Mouse (Mus musculus) heart, embryonic 14.5 days (tissue): ENCODE measurements around the gene Bpi. TPM values are rescaled to one million over a fixed set of nuclear protein-coding genes. Genes with fewer than 3 reads are reported as not detected.

Experiments used
- ATAC-seq: fragments of 200-750 bp; cut with Nextera tagmentation; 2 replicates; pipeline ENCODE4 v1.8.0; 2017; ENCODE audit warnings: low read depth, moderate TSS enrichment; ENCODE audit not compliant: insufficient number of reproducible peaks, insufficient read depth, low FRiP score
- H3K27ac ChIP-seq, 2 experiments: fragments of 200-500 bp in 1 of 2; fragments of 300-500 bp in 1 of 2; sonication (generic) in 1 of 2; replicated peaks in 1 of 2; 2 replicates each; pipeline ENCODE4 v1.5.1; 2012 to 2014; ENCODE audit warnings: low read depth in 2 of 2, low read length in 2 of 2, control low read depth in 1 of 2, mild to moderate bottlenecking in 1 of 2, mixed read lengths in 1 of 2; ENCODE audit not compliant: control insufficient read depth in 1 of 2, insufficient read depth in 1 of 2
- H3K27me3 ChIP-seq: fragments of 300-500 bp; sonication (generic); 2 replicates; pipeline ENCODE4 v1.6.1; 2014; ENCODE audit warnings: mild to moderate bottlenecking, low read length, control low read depth; ENCODE audit not compliant: control insufficient read depth, insufficient read depth
- H3K36me3 ChIP-seq: fragments of 300-500 bp; sonication (generic); 2 replicates; pipeline ENCODE4 v1.6.1; 2014; ENCODE audit warnings: mild to moderate bottlenecking, control low read depth, low read length, mixed read lengths; ENCODE audit not compliant: control insufficient read depth, insufficient read depth
- H3K4me1 ChIP-seq, 2 experiments: fragments of 200-500 bp in 1 of 2; fragments of 300-500 bp in 1 of 2; sonication (generic) in 1 of 2; 2 replicates each; pipeline ENCODE4 v1.6.1; 2012 to 2014; ENCODE audit warnings: low read length in 2 of 2, control low read depth in 1 of 2, mixed read lengths in 1 of 2; ENCODE audit not compliant: control insufficient read depth in 2 of 2, insufficient read depth in 2 of 2
- H3K4me2 ChIP-seq: fragments of 300-500 bp; sonication (generic); 2 replicates; pipeline ENCODE4 v1.6.1; 2014; ENCODE audit warnings: mild to moderate bottlenecking, low read length
- H3K4me3 ChIP-seq, 2 experiments: fragments of 200-500 bp in 1 of 2; fragments of 300-500 bp in 1 of 2; sonication (generic) in 1 of 2; 2 replicates each; pipeline ENCODE4 v1.5.1; 2012 to 2014; ENCODE audit warnings: low read length in 2 of 2, mild to moderate bottlenecking in 2 of 2, control low read depth in 1 of 2, low read depth in 1 of 2, moderate library complexity in 1 of 2; ENCODE audit not compliant: control insufficient read depth in 1 of 2, insufficient read depth in 1 of 2
- H3K9ac ChIP-seq: fragments of 300-500 bp; sonication (generic); 2 replicates; pipeline ENCODE4 v1.6.1; 2014; ENCODE audit warnings: mild to moderate bottlenecking, low read length
- H3K9me3 ChIP-seq: fragments of 300-500 bp; sonication (generic); 2 replicates; pipeline ENCODE4 v1.6.1; 2016; ENCODE audit warnings: low read length, control low read depth; ENCODE audit not compliant: control insufficient read depth
- WGBS: fragments of 180-500 bp; shearing (Covaris S2); extraction: QIAGEN DNeasy Blood & Tissue Kit; methylation state at CpG from one replicate; pipeline ENCODE4 v1.1.7; 2014; 5-methylcytosine and 5-hydroxymethylcytosine counted together
- polyA plus RNA-seq: library from polyadenylated mRNA; unstranded; fragments of >200 nt; fragmentation: Nextera tagmentation; extraction: Ambion mirVana; gene quantifications from 2 replicates; pipeline ENCODE4 v1.2.1, GENCODE M21; 2014

The Bpi gene
- polyA plus RNA-seq, 1 experiment from 2014 or later, result not detected

DNA sequence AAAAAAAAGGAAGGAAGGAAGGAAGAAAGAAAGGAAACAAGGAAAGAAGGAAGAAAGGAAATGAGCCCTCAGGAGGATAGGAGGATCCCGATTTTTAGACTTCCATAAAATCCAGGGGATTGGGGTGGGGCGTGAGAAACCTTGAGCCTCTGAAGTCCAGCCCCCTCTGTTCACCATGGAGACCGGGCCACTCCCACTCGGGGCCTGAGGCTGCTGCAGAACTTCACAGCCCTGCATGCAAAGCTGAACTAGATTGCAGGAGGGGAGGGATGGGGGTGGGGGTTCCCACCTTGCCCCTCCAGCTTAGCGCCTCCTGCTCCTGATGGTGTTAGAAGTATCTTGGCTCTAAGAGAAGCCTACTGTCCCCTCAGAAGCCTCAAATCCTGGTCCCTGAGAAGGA, 1.0 kb upstream of the Bpi start:
- H3K27me3 ChIP-seq, result no peaks in the 10 kb centered on the region
- no peaks in the 10 kb centered on the region for H3K36me3 ChIP-seq
- H3K4me1 ChIP-seq, result peaks cover 1 to 3% of the 10 kb centered on the region in 2 experiments; a peak in 2 of 4 replicates
- H3K27ac ChIP-seq, result no peak overlapping the region
- WGBS, result 24% methylated on average over 5 of the region's 5 CpGs
- H3K9me3 ChIP-seq, result no peaks in the 10 kb centered on the region
- no peak overlapping the region for H3K9ac ChIP-seq
- ATAC-seq, result no peak
- H3K4me3 ChIP-seq, result no peak overlapping the region
- H3K4me2 ChIP-seq, result no peak overlapping the region

DNA sequence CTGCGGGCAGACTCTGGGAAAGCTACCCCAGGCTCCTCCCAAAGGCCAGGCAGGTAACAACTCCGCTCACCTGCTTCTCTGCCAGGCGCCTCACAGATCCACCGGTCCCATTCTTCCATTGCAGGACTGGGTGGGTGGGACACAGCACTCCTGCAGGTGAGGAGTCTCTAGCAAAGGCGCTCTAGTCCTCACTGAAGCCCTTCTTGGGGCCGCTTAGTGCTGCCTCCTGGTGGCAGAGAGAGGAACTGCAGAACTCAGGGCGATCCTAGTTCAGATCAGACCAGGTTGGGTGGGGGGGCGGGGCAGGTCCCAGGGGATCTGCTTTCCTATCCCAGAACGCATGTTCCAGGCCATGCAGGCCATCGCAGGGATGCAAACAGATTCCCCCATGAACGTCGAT, 887 bp downstream of the Bpi start:
- Histone ChIP-seq H3K9ac (no peak overlapping the region), H3K4me2 (no peak overlapping the region), H3K27ac (no peak overlapping the region), H3K36me3 (no peaks in the 10 kb centered on the region), H3K4me1 (peaks cover 0 to under 1% of the 10 kb centered on the region in 2 experiments; a peak in 2 of 4 replicates), H3K9me3 (no peaks in the 10 kb centered on the region), H3K27me3 (no peaks in the 10 kb centered on the region), H3K4me3 (no peak overlapping the region)
- ATAC-seq, result no peak
- 16% methylated on average over 12 of the region's 12 CpGs for WGBS

DNA sequence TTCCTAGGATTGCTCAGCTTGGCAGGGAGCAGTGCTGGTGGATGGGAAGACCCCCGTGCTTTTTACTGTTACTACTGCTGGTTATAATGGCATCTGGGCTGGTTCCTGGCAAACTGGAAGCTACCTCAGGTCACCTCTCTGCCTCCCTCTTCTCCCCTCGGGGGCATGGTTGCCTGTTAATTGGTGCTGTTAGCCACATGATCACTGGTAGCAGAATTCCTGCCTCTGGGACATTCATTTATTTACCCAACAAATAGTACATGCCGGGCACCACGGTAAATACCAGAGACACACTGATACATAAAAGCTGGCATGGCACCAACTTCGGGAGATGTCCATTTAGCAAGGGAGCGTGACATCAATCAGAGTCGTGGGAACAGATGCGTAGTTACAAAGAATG, 1.6 kb downstream of the Bpi start:
- 74% methylated on average over 8 of the region's 8 CpGs for WGBS

DNA sequence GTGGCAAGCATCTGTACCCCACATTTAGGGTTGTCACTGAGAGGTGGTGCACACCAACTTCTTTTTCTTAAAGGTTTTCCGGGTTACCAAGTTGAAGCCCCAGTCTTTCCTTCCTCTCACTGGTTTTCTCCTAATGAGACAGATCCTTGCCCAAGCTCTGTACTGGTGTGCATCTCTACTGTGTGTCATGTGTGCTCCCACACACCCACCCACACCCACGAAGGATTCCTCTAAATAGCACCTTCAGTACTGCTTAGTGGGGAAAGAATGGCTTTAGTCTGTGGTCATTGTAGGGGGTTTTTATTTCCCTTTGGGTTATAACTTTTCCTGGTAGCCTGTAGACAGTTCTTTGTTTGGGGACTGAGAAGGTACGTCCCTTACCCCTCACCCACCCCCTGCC, 7.0 kb downstream of the Bpi start:
- no peak overlapping the region for H3K27ac ChIP-seq
- no peaks in the 10 kb centered on the region for H3K36me3 ChIP-seq
- H3K4me2 ChIP-seq, result no peak overlapping the region
- no peaks in the 10 kb centered on the region for H3K27me3 ChIP-seq
- H3K9me3 ChIP-seq, result no peaks in the 10 kb centered on the region
- peaks cover 0 to 2% of the 10 kb centered on the region in 2 experiments; a peak in 2 of 4 replicates for H3K4me1 ChIP-seq
- no peak for ATAC-seq
- H3K4me3 ChIP-seq, result no peak overlapping the region
- 90% methylated on average over 3 of the region's 3 CpGs for WGBS
- H3K9ac ChIP-seq, result no peak overlapping the region

More for the DNA sequence above, 1.6 kb downstream of the Bpi start:
- ATAC-seq, result no peak
- Histone ChIP-seq H3K9me3 (no peaks in the 10 kb centered on the region), H3K36me3 (no peaks in the 10 kb centered on the region), H3K9ac (no peak overlapping the region), H3K4me2 (no peak overlapping the region), H3K27me3 (no peaks in the 10 kb centered on the region), H3K4me1 (no peaks in the 10 kb centered on the region; a peak in 1 of 4 replicates), H3K27ac (no peak overlapping the region), H3K4me3 (no peak overlapping the region)

DNA sequence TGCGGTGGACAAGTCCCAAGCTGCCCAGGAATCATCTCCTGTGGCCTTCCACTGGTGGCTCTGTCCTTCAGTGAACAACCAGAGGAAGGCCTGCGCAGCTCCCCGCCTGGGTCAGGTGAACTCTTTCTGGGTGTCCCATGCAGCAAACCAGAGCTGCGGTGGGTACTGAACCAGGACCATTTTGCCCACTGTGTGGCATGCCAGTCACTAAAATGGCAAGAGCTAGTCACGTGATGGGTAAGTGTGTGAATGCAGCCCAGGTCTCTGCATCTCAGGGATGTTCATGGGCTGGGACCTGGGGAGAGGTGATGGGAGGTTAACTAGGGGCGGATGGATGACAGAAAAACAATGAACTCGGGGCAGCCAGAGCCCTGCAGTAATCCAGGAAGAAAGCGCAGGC, 12.1 kb downstream of the Bpi start:
- no peak overlapping the region for H3K9ac ChIP-seq
- WGBS, result 80% methylated on average over 8 of the region's 8 CpGs
- H3K4me2 ChIP-seq, result no peak overlapping the region
- peaks cover 0 to 2% of the 10 kb centered on the region in 2 experiments; a peak in 2 of 4 replicates for H3K4me1 ChIP-seq
- no peaks in the 10 kb centered on the region for H3K27me3 ChIP-seq
- no peak overlapping the region for H3K27ac ChIP-seq
- no peaks in the 10 kb centered on the region for H3K9me3 ChIP-seq
- no peaks in the 10 kb centered on the region for H3K36me3 ChIP-seq
- no peak overlapping the region for H3K4me3 ChIP-seq
- no peak for ATAC-seq

DNA sequence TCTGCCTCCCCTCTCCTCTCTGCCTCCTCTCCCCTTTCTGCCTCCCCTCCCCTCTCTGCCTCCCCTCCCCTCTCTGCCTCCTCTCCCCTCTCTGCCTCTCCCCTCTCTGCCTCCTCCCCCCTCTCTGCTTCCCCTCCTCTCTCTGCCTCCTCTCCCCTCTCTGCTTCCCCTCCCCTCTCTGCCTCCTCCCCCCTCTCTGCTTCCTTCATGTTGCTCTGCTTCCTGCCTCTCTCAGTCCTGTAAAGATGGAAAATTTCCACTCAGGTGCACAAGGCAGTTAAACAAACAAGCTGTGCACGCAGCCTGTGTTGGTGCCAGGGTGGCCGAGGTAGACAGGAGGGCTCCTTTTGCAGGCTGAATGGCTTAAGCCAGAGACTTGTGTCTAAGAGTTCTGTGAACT, 15.8 kb downstream of the Bpi start:
- H3K4me2 ChIP-seq, result no peak overlapping the region
- 26% methylated on average over 2 of the region's 2 CpGs for WGBS
- no peak overlapping the region for H3K27ac ChIP-seq
- H3K9ac ChIP-seq, result no peak overlapping the region
- no peaks in the 10 kb centered on the region for H3K9me3 ChIP-seq
- H3K36me3 ChIP-seq, result no peaks in the 10 kb centered on the region
- H3K27me3 ChIP-seq, result no peaks in the 10 kb centered on the region
- ATAC-seq, result no peak
- no peaks in the 10 kb centered on the region; a peak in 1 of 4 replicates for H3K4me1 ChIP-seq
- no peak overlapping the region for H3K4me3 ChIP-seq

DNA sequence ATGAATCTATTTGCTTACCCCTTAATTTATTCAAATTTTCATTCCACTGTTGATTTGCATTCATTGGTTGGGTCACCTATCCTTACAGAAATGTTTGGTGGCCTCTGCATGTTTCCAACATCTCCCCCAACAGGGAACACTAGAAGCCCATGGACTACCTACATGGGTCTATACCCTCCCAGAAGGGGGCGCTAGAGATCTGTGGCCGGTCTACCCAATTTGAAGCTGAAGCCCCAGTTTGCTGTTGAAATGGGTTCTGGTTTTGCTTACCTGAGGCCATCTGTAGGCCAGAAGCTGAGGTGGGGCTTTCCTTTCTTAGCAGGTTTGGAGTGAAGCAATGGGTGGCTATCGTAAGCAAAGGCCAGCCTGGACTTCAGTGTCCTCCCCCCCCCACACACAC, 17.5 kb downstream of the Bpi start:
- ATAC-seq, result no peak
- Histone ChIP-seq H3K27ac (no peak overlapping the region), H3K9ac (no peak overlapping the region), H3K36me3 (no peaks in the 10 kb centered on the region), H3K4me1 (no peaks in the 10 kb centered on the region; a peak in 1 of 4 replicates), H3K4me3 (no peak overlapping the region), H3K4me2 (no peak overlapping the region), H3K27me3 (no peaks in the 10 kb centered on the region), H3K9me3 (no peaks in the 10 kb centered on the region)
- 93% methylated on average over 3 of the region's 3 CpGs for WGBS

DNA sequence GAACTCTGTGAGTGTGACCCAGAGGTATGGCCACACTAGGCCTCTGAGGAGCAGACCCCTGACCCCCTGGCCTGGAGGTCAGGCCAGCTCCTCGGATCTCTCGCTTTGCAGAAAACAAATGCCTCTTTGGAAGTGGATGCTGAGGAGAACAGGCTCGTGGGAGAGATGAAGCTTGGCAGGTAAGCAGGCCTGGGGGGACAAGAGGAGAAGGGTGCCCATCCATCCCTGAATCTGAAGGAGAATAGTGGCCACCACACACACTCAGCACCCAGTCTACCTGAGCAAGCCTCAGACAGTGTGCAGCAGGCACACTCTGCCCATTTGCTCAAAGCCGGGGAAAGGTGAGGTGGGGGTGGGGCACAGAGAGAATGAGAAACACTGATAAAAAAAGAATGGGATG, 17.9 kb downstream of the Bpi start:
- Histone ChIP-seq H3K4me1 (no peaks in the 10 kb centered on the region; a peak in 1 of 4 replicates), H3K9ac (no peak overlapping the region), H3K27ac (no peak overlapping the region), H3K36me3 (no peaks in the 10 kb centered on the region), H3K4me3 (no peak overlapping the region), H3K4me2 (no peak overlapping the region), H3K27me3 (no peaks in the 10 kb centered on the region), H3K9me3 (no peaks in the 10 kb centered on the region)
- 81% methylated on average over 4 of the region's 4 CpGs for WGBS
- no peak for ATAC-seq
